Mouse (Mus musculus) B cell, adult 67 days (primary cell): Measurements from ENCODE around the gene Dusp6. TPM values are rescaled to one million over a fixed set of nuclear protein-coding genes. Genes with fewer than 3 reads are reported as not detected.

Source experiments
- total RNA-seq, 2 experiments: library from RNA; stranded (reverse); gene quantifications; 4 replicates each; pipeline ENCODE4 v1.2.4; 2023

Gene Dusp6
- 100 to 1,000 TPM; 170 to 171 TPM for total RNA-seq

GRCm38 (mm10) chr10:99262867-99263379 is at the start of gene Dusp6:
Gene Dusp6, plus strand, starts transcription at chr10:99263231.

Other genes with a start within 250 kb of the Dusp6 start
- 10 to 100 TPM; 21.6 to 29.6 TPM for gene Poc1b, start 156.2 kb upstream of the Dusp6 start, total RNA-seq
- gene Galnt4, start 155.1 kb upstream of the Dusp6 start, total RNA-seq = 10 to 100 TPM; 15.0 to 15.6 TPM
- 1 to 10 TPM in 1 of 2 experiments, under 1 TPM in 1; 0.64 to 1.3 TPM for gene Phxr2, start 136.9 kb upstream of the Dusp6 start, total RNA-seq